Mouse (Mus musculus): Measurements from ENCODE around the gene Dph2. TPM values are rescaled to one million over a fixed set of nuclear protein-coding genes. Genes with fewer than 3 reads are reported as not detected.

Dph2 gene
- 2.7 TPM for polyA plus RNA-seq (2014; fragmentation: Illumina TruSeq; extraction: RNeasy Lipid Tissue Mini Kit (QIAGEN cat#74804); ENCODE audit: low read depth, low replicate concordance)

GRCm38 (mm10) chr4:117891738-117892161, at the start of gene Dph2:
Gene Dph2 (minus strand): TSS chr4:117892032.

GRCm38 (mm10) chr4:117929391-117929881, 37.6 kb upstream of the Dph2 start, which contains the start of gene Artn:
Gene Artn (minus strand): TSS chr4:117929763.

DNA sequence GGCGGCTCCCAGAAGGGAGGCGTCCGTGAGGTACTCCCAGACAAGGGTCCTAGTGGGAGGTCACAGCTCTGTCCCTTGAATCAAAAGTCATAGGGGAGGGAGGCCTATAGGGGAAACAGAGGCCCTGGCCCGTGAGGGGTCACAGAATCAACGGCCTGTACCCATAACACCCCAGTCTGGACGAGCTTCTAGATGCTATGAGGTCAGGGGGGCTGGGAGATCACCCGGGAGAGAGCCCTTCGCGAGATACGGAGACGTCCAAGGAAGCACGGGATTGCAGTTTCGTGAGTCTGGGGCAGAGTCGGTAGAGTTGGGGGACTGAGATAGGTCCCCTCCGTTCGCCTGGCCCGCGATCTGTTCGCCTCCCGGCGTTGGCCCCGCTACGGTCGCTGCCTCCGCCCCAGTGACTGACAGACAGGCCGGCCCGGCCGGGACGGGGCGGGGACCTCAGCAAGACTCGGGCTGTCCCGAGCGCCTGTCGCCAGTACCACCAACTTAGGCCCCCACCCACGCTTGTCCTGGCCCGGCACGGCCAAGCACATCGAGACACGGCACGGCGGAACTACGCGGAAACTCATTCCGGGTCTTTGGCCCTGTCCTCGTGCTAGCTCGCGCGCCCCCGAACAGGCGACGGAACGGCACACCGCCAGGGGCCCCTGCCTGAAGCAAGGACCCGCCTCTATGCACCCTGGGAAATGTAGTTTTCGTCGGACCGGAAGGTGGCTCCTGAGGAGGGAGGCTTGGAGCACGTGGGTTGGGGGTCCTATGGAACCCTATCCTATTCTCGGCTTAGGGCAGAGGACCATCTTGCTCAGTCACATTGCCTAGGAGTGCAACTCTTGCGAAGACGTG, 23.0 kb upstream of the Dph2 start, which contains the start of gene Ipo13:
Ipo13 (minus strand) TSS at position 409 of the 852 bp plus-strand sequence.

GRCm38 (mm10) chr4:117887133-117887532, 4.7 kb downstream of the Dph2 start, which contains the start of gene Atp6v0b:
Gene Atp6v0b (minus strand): TSS chr4:117887333.

GRCm38 (mm10) chr4:117882701-117883691, 8.8 kb downstream of the Dph2 start, which contains the start of gene B4galt2:
Gene B4galt2 (minus strand): TSS chr4:117883487.

DNA sequence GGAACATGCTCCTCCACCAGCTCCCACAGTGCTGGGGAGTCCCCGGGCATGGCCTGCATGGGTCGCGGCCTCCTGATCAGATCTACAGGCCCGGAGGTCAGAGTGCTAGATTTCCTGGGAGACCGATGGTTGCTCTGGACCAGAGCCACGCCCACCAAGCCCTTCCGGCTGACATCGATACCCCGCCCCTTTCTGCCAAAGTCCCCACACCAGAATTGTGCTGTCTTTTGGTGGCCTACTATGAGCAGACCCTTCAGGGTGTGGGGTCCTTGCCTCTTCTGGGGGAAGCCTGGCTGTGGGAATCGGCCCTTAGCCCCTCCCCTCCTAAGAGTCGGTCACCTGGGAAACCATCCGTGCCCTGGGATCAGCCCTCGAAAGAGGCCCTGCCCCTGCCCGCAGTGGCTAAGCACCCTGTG, 19.4 kb downstream of the Dph2 start, which contains the start of gene Ccdc24:
Ccdc24 (minus strand) TSS at position 87 of the 416 bp plus-strand sequence.

Other genes starting within 250 kb of the Dph2 start
- 0.57 TPM for gene Dmap1, start 209.8 kb downstream of the Dph2 start, polyA plus RNA-seq (2014; fragmentation: Illumina TruSeq; extraction: RNeasy Lipid Tissue Mini Kit (QIAGEN cat#74804); ENCODE audit: low read depth, low replicate concordance)
- gene Gm12845, start 167.6 kb downstream of the Dph2 start, polyA plus RNA-seq (2014; fragmentation: Illumina TruSeq; extraction: RNeasy Lipid Tissue Mini Kit (QIAGEN cat#74804); ENCODE audit: low read depth, low replicate concordance) = not detected
- not detected for gene Klf17, start 126.4 kb downstream of the Dph2 start, polyA plus RNA-seq (2014; fragmentation: Illumina TruSeq; extraction: RNeasy Lipid Tissue Mini Kit (QIAGEN cat#74804); ENCODE audit: low read depth, low replicate concordance)
- 1.4 TPM for gene Slc6a9, start 57.5 kb downstream of the Dph2 start, polyA plus RNA-seq (2014; fragmentation: Illumina TruSeq; extraction: RNeasy Lipid Tissue Mini Kit (QIAGEN cat#74804); ENCODE audit: low read depth, low replicate concordance)
- gene Ccdc24, start 19.5 kb downstream of the Dph2 start, polyA plus RNA-seq (2014; fragmentation: Illumina TruSeq; extraction: RNeasy Lipid Tissue Mini Kit (QIAGEN cat#74804); ENCODE audit: low read depth, low replicate concordance) = not detected
- gene B4galt2, start 8.5 kb downstream of the Dph2 start, polyA plus RNA-seq (2014; fragmentation: Illumina TruSeq; extraction: RNeasy Lipid Tissue Mini Kit (QIAGEN cat#74804); ENCODE audit: low read depth, low replicate concordance) = not detected
- 99.9 TPM for gene Atp6v0b, start 4.7 kb downstream of the Dph2 start, polyA plus RNA-seq (2014; fragmentation: Illumina TruSeq; extraction: RNeasy Lipid Tissue Mini Kit (QIAGEN cat#74804); ENCODE audit: low read depth, low replicate concordance)
- gene Ipo13, start 23.0 kb upstream of the Dph2 start, polyA plus RNA-seq (2014; fragmentation: Illumina TruSeq; extraction: RNeasy Lipid Tissue Mini Kit (QIAGEN cat#74804); ENCODE audit: low read depth, low replicate concordance) = 2.4 TPM
- not detected for gene Artn, start 37.7 kb upstream of the Dph2 start, polyA plus RNA-seq (2014; fragmentation: Illumina TruSeq; extraction: RNeasy Lipid Tissue Mini Kit (QIAGEN cat#74804); ENCODE audit: low read depth, low replicate concordance)
- 2.4 TPM for gene St3gal3, start 242.9 kb upstream of the Dph2 start, polyA plus RNA-seq (2014; fragmentation: Illumina TruSeq; extraction: RNeasy Lipid Tissue Mini Kit (QIAGEN cat#74804); ENCODE audit: low read depth, low replicate concordance)

Data from kidney, adult 10 weeks (tissue).